Mouse (Mus musculus) midbrain, postnatal 0 days (tissue): ENCODE data around the gene Def6. TPM values are rescaled to one million over a fixed set of nuclear protein-coding genes. Genes with fewer than 3 reads are reported as not detected.
"Not testable (repeated sequence)": the region's sequence is repeated elsewhere in the genome, so short reads cannot be mapped to it uniquely, and the experiment has no call there.

Source experiments
- ATAC-seq: fragments of 200-750 bp; cut with Nextera tagmentation; 2 replicates; pipeline ENCODE4 v1.8.0; 2017; ENCODE audit warnings: moderate number of reproducible peaks, mild to moderate bottlenecking, moderate TSS enrichment, moderate library complexity; ENCODE audit not compliant: low FRiP score
- DNase-seq: peaks from one replicate; pipeline ENCODE4 v3.0.0-alpha.2; 2015; ENCODE audit warnings: low spot score
- H3K27ac ChIP-seq: fragments of 300-500 bp; sonication (generic); 2 replicates; pipeline ENCODE4 v1.5.1; 2014; ENCODE audit warnings: low read depth, mild to moderate bottlenecking, low read length, mixed read lengths
- H3K27me3 ChIP-seq: fragments of 300-500 bp; sonication (generic); 2 replicates; pipeline ENCODE4 v1.6.1; 2014; ENCODE audit warnings: low read length, control low read depth, mixed read lengths; ENCODE audit not compliant: insufficient read depth
- H3K36me3 ChIP-seq: fragments of 300-500 bp; sonication (generic); 2 replicates; pipeline ENCODE4 v1.6.1; 2014; ENCODE audit warnings: low read length, control low read depth, mixed read lengths; ENCODE audit not compliant: insufficient read depth
- H3K4me1 ChIP-seq: fragments of 300-500 bp; sonication (generic); 2 replicates; pipeline ENCODE4 v1.6.1; 2014; ENCODE audit warnings: mild to moderate bottlenecking, control low read depth, antibody characterized with exemption, low read length, mixed read lengths; ENCODE audit not compliant: insufficient read depth
- H3K4me2 ChIP-seq: fragments of 300-500 bp; sonication (generic); 2 replicates; pipeline ENCODE4 v1.6.1; 2014; ENCODE audit warnings: low read depth, mild to moderate bottlenecking, low read length, mixed read lengths; ENCODE audit not compliant: poor library complexity, severe bottlenecking
- H3K4me3 ChIP-seq: fragments of 300-500 bp; sonication (generic); 2 replicates; pipeline ENCODE4 v1.5.1; 2014; ENCODE audit warnings: low read depth, mild to moderate bottlenecking, low read length, moderate library complexity
- H3K9ac ChIP-seq: fragments of 300-500 bp; sonication (generic); replicated peaks from 2 replicates; pipeline ENCODE4 v1.6.1; 2014; ENCODE audit warnings: mild to moderate bottlenecking, low read length, moderate library complexity, mixed read lengths; ENCODE audit not compliant: poor library complexity, severe bottlenecking
- H3K9me3 ChIP-seq: fragments of 300-500 bp; sonication (generic); 2 replicates; pipeline ENCODE4 v1.6.1; 2016; ENCODE audit warnings: low read length, control low read depth
- CTCF ChIP-seq: IDR thresholded peaks from 2 replicates; pipeline ENCODE4 v1.5.1; 2016; ENCODE audit warnings: antibody characterized with exemption, mild to moderate bottlenecking
- WGBS: fragments of 180-500 bp; shearing (Covaris S2); extraction: QIAGEN DNeasy Blood & Tissue Kit; methylation state at CpG from one replicate; pipeline ENCODE4 v1.1.7; 2014; 5-methylcytosine and 5-hydroxymethylcytosine counted together
- polyA plus RNA-seq: library from polyadenylated mRNA; unstranded; fragments of >200 nt; fragmentation: Nextera tagmentation; extraction: Ambion mirVana; gene quantifications from 2 replicates; pipeline ENCODE4 v1.2.1, GENCODE M21; 2015
- total RNA-seq: library from RNA; depleted of rRNA; stranded (reverse); fragments of >200 nt; gene quantifications from 2 replicates; pipeline ENCODE4 v1.2.3, GENCODE M21; 2014

Gene Def6
- total and polyA plus RNA-seq, 2 experiments from 2014 or later: 6.7 to 8.3 TPM

DNA sequence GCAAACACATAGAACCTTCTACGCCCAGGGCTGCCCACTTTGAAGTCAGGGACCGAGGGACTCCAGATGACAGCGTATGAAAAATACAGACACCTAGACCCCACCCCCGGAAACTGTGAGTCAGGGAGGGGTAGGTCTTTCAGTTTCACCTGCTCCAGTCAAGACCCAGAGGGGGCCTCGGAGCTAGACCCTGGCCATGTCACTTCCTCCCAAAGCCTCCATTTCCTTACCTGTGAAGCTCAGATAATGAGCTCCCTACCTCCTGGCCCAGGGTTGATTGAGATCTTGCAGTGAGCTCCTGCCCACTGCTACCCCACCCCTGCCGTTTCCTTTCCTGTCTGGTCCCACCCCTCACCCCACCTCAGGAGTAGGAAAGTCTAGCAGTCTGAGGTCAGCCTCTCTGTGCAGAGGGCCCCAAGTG is 4.4 kb downstream of the Def6 start:
- Histone ChIP-seq H3K4me3 (no peak overlapping the region), H3K9ac (no peak overlapping the region), H3K36me3 (no peaks in the 10 kb centered on the region), H3K9me3 (no peaks in the 10 kb centered on the region), H3K4me1 (no peaks in the 10 kb centered on the region), H3K27me3 (0 out of 2 replicates have a peak, but pooled peaks cover 4% of the 10 kb centered on the region), H3K27ac (no peak overlapping the region), H3K4me2 (no peak overlapping the region)
- no peak for ATAC-seq
- TF ChIP-seq CTCF: no peak
- no peak for DNase-seq
- WGBS: 86% methylated on average over 6 of the region's 6 CpGs

DNA sequence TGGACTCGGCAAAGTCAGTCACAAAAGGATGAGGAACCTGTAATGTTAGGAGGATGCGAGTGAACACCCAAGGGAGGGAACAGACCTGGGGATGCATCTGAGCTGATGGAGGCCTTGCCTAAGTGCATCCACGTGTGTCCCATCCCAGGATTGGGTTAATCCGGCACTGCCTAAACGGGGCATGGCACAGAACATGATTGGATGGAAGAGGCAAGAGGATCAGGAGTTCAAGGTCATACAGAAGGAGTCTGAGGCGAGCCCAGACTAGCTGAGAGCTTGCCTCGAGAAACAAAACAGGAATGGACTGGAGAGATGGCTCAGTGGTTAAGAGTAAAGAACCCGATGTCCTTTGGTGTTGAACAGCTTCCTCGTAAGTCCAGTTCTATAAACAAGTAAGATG is 4.8 kb downstream of the Def6 start:
- Histone ChIP-seq H3K4me1 (no peaks in the 10 kb centered on the region), H3K36me3 (no peaks in the 10 kb centered on the region), H3K9ac (no peak overlapping the region), H3K9me3 (no peaks in the 10 kb centered on the region), H3K4me2 (no peak overlapping the region), H3K4me3 (no peak overlapping the region), H3K27me3 (peaks cover 8% of the 10 kb centered on the region; the same call in 1 of the 2 replicates), H3K27ac (no peak overlapping the region)
- no peak for ATAC-seq
- no peak for TF ChIP-seq CTCF
- DNase-seq: no peak
- WGBS: 76% methylated on average over 9 of the region's 9 CpGs

DNA sequence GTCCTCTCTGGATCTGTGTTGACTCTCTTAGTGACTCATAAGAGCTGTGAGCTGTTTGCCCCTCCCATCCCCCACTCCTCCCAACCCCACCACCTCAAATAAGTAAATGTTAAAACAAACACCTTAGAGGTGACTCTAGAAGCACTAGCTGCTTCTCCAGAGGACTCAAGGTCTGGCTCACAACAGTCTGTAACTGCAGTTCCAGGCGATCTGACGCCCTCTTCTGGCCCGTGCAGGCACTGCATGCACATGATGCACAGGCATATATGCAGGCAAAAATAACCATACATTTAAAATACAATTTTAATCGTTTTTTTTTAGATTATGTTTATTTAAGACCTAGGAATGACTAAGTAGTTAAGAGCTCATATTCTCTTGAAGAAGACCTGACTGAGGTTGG is 5.7 kb downstream of the Def6 start:
- Histone ChIP-seq H3K9ac (no peak overlapping the region), H3K4me1 (no peaks in the 10 kb centered on the region), H3K4me2 (no peak overlapping the region), H3K36me3 (no peaks in the 10 kb centered on the region), H3K9me3 (no peaks in the 10 kb centered on the region), H3K27ac (no peak overlapping the region), H3K4me3 (no peak overlapping the region), H3K27me3 (peaks cover 8% of the 10 kb centered on the region; the same call in 1 of the 2 replicates)
- WGBS: 29% methylated on average over 4 of the region's 4 CpGs
- ATAC-seq (no peak), DNase-seq (no peak)
- TF ChIP-seq CTCF: peak; percentile 60

DNA sequence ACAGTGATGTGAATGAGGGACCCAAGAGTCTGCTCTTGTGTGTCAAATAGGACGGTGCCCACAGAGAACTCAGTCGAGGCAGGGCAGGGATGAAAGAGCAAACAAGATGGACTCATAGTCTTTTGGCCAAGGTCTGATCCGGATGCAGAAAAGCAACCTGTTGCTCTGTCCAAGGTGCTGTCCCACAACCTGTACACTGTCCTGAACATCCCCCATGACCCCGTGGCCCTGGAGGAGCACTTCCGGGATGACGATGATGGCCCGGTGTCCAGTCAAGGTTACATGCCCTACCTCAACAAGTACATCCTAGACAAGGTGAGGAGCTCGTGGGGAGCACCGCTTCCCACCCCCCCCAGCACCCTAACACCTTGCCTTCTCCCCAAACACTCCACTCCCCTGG is 9.2 kb downstream of the Def6 start:
- no peak overlapping the region for H3K4me3 ChIP-seq
- no peak overlapping the region for H3K9ac ChIP-seq
- no peak overlapping the region for H3K27ac ChIP-seq
- H3K4me1 ChIP-seq: no peaks in the 10 kb centered on the region
- H3K27me3 ChIP-seq: peaks cover 8% of the 10 kb centered on the region; the same call in 1 of the 2 replicates
- H3K4me2 ChIP-seq: no peak overlapping the region
- no peaks in the 10 kb centered on the region for H3K9me3 ChIP-seq
- TF ChIP-seq CTCF: no peak
- DNase-seq: no peak
- ATAC-seq: no peak
- no peaks in the 10 kb centered on the region for H3K36me3 ChIP-seq
- 89% methylated on average over 9 of the region's 9 CpGs for WGBS

DNA sequence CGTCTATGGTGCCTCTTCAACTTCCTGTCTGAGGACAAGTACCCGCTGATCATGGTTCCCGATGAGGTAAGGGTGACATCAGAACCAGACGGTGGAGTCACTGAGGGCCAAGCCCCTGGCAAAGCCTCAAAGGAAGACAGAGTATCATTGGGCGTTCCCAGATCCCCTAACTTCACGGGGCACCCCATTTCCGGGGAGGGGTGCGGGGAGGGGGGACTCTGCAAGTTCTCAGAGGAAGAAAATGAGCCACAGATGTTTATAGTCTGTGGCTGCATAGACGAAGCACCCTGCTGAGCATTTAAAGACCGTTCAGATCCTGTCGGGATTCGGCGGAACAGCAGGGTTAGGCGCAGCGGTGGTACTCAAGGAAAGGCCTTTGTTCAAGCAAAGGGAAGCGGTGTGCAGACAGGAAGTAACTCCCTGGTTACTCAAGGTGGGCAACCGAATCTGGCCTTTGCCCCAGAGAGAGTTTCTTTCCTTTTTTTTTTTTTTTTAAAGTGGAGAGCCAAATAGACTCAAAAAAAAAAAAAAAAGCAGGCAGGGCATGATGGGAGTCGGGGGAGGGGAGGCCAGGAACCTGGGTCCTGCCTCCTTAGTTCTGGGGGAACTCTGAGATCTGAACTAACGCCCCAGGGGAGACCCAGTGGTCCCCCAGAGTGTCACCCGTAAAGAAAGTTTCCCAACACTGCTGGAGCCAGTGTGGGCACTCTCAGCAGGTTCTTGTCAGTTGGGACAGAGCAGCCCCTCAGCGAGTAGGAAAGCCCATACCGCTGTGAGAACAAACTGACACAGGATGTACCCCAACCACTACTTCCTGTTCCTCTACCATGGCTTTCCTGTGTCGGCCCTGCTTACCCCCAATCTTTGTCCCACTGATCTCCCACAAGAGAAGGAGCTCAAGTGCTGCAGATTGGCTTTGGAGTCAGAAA is 10.4 kb downstream of the Def6 start:
- Histone ChIP-seq H3K4me3 (no peak overlapping the region), H3K27me3 (peaks cover 8% of the 10 kb centered on the region; the same call in 1 of the 2 replicates), H3K36me3 (no peaks in the 10 kb centered on the region), H3K27ac (no peak overlapping the region), H3K4me2 (no peak overlapping the region), H3K9ac (no peak overlapping the region), H3K4me1 (no peaks in the 10 kb centered on the region), H3K9me3 (no peaks in the 10 kb centered on the region)
- no peak for TF ChIP-seq CTCF
- ATAC-seq (no peak), DNase-seq (no peak)
- WGBS: 28% methylated on average over 23 of the region's 23 CpGs

DNA sequence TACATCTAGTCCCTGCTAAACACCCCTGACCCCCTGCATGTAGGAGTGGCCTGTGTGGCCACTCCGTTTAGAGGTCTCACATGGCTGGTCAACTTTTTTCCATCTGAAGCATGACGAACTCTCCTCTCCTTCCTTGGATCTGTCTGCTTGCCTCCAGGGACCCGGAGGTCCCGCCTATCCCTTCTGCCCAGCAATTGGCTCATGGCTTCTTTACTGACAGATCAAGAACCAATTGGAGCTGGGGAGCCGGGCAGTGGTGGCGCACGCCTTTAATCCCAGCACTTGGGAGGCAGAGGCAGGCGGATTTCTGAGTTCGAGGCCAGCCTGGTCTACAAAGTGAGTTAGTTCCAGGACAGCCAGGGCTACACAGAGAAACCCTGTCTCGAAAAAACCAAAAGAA is 14.9 kb downstream of the Def6 start:
- WGBS: 93% methylated on average over 10 of the region's 10 CpGs
- H3K27ac ChIP-seq, H3K4me1 ChIP-seq, H3K9ac ChIP-seq, DNase-seq, ATAC-seq, H3K4me2 ChIP-seq, H3K9me3 ChIP-seq, H3K27me3 ChIP-seq, H3K36me3 ChIP-seq, H3K4me3 ChIP-seq: not testable (repeated sequence)
